Mouse (Mus musculus): Measurements from ENCODE around the gene Mrpl34.

GRCm38 (mm10) chr8:71462191-71462590 lies 2.6 kb upstream of the Mrpl34 start:
- no peak for TF ChIP-seq CTCF (IDR thresholded peaks at IDR 0.05; ENCODE audit: low read depth)
- TF ChIP-seq EP300 (IDR thresholded peaks at IDR 0.05; ENCODE audit: low read depth), result no peak

All from liver, postnatal 0 days (tissue).